Mouse (Mus musculus): ENCODE measurements around the gene Boc. TPM values are rescaled to one million over a fixed set of nuclear protein-coding genes. Genes with fewer than 3 reads are reported as not detected.
A peak's percentile ranks its signal among the peaks of the same experiment; 100 is the strongest.

The Boc gene
- polyA plus RNA-seq, 1 experiment from 2014 or later, result 20.6 TPM

DNA sequence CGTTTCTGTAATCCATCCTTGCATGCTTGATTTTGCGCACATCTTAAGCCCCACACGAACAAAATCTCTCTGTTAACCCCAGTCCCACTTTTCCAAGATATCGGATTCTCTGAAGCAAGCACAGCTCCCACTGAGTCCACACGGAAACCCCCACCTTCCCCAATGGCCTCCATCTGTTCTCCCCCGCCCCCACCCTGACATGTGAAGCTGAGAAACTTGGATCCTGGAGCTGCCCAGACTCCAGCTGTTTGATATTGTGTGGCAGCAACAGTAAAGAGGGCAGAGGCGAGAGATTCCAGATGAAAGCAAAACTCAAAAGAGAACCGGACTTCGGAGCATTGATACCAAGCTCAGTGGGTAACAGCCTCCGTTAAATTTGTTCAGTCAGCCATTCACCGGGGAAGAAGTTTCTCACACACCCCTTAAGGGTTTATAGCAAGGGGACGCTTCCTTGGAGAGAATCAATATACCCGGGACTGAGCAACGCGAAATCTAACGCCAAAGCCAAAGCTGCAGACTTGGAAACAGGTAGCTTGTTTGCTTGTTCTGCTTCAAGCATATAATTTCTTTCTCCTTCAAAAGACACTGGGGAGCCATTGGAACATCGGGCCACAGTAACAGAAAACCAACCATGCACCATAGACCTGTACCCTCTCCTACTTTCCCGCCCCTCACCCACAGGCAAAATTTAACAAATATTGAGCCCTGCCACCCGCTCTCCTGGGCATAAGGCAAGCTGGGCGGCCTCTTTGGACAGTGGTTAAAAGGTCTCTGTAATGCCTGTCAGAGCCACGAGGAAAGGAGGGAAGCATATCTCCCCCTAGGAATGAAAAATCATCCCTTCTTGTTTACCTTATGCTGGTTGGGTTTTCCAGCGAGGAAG, 6.9 kb upstream of the Boc start:
- Histone ChIP-seq H3K9me3 (replicated peaks) (no peaks in the 10 kb centered on the region), H3K9ac (no peak overlapping the region; the same call in 1 of the 2 replicates), H3K4me3 (peak overlapping the region; percentile 17; the same call in 1 of the 2 replicates), H3K27me3 (no peaks in the 10 kb centered on the region), H3K27ac (peak overlapping the region; percentile 35), H3K4me2 (peak overlapping the region; percentile 50), H3K4me1 (peaks cover 21% of the 10 kb centered on the region), H3K36me3 (ENCODE audit: poor library complexity, severe bottlenecking) (no peaks in the 10 kb centered on the region)
- 24% methylated on average over 22 of the region's 22 CpGs for WGBS
- peak; percentile 46; the same call in 1 of the 2 replicates for ATAC-seq

DNA sequence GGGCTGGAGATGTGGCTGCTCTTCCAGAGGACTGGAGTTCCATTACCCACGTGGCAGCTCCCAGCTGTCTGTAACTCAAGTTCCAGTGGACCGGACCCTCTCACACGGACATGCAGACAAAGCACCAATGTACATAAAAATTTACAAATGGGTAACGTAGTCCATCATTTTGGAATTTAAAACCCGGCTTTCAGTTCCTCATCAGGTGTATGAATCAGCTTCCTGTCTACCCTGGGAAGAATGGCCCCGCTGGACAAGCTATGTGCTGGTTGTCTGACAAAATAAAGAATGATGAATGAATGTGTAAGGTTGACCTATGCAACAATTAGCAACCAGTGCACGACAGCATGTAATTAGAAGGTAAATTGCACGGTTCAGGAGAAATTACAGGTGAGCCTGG, 5.7 kb upstream of the Boc start:
- Histone ChIP-seq H3K4me2 (no peak overlapping the region), H3K4me3 (no peak overlapping the region), H3K36me3 (ENCODE audit: poor library complexity, severe bottlenecking) (no peaks in the 10 kb centered on the region), H3K9me3 (replicated peaks) (no peaks in the 10 kb centered on the region), H3K27ac (no peak overlapping the region), H3K4me1 (peaks cover 30% of the 10 kb centered on the region), H3K9ac (no peak overlapping the region), H3K27me3 (no peaks in the 10 kb centered on the region)
- 74% methylated on average over 8 of the region's 8 CpGs for WGBS
- ATAC-seq, result no peak

DNA sequence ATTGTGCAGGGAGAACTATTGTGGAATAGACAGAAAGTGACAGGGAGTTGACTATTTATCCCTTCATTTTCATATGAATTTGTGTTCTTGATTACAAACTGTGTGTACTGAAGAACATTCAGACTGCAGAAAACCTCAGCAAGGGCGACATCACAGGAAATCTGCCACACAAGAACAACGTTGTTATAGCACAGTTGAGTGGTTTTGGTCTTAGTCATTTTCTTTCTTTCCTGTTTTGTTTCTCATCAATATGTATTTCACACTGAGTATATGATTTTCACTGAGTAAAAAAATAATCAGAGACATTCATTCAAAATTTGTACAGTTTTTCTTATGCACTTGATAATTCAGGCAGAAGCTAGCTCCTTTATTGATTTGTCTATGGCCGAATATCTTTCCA, 3.4 kb upstream of the Boc start:
- Histone ChIP-seq H3K4me1 (peaks cover 36% of the 10 kb centered on the region), H3K9ac (no peak overlapping the region), H3K4me2 (no peak overlapping the region), H3K9me3 (replicated peaks) (no peaks in the 10 kb centered on the region), H3K36me3 (ENCODE audit: poor library complexity, severe bottlenecking) (no peaks in the 10 kb centered on the region), H3K4me3 (no peak overlapping the region), H3K27ac (no peak overlapping the region), H3K27me3 (no peaks in the 10 kb centered on the region)
- no peak for ATAC-seq
- 76% methylated on average over 3 of the region's 3 CpGs for WGBS

DNA sequence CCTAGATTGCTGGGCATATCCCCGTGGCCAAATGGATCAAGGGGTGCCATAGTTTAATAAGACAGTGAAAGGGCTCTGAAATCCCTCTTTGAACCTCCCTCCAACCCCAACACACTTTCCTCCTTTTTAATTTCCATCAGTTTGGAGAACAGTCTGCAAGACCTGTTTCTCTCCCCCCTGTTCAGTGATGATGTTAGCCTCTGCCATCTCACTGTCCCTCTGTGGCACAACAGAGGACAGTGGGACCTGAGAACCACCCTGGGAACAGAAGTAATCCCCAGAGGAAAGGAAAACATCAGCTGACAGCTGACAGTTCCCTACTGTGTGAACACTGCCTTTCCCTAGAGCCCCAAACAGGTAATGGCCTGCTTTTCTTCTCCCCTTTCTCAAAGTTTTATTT, 1.5 kb upstream of the Boc start:
- Histone ChIP-seq H3K4me1 (peaks cover 46% of the 10 kb centered on the region), H3K4me3 (no peak overlapping the region), H3K9ac (no peak overlapping the region), H3K4me2 (no peak overlapping the region), H3K27me3 (no peaks in the 10 kb centered on the region), H3K9me3 (replicated peaks) (no peaks in the 10 kb centered on the region), H3K36me3 (ENCODE audit: poor library complexity, severe bottlenecking) (no peaks in the 10 kb centered on the region), H3K27ac (peak overlapping the region; percentile 19; the same call in 1 of the 2 replicates)
- WGBS, result 13% methylated on average over 1 of the region's 1 CpGs
- ATAC-seq, result no peak

DNA sequence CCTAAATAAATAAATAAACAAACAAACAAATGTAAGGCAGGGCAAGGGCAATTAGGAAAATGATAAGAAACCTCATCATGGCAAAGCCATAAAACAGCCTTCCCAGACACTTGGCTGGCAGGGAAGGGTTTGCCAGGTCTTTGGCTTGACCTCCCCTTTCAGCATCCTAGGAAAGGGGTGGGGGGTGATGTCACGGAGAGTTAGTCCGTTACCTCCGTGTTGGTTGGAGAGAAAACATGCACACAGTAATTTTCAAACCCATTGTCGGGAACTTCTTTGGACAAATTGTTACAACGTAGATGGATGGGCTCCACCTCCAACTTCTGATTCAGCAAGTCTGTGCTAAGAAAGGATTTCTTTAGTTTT, 616 bp upstream of the Boc start:
- no peaks in the 10 kb centered on the region for H3K9me3 ChIP-seq (replicated peaks)
- H3K9ac ChIP-seq, result peak overlapping the region; percentile 99; the same call in 1 of the 2 replicates
- no peaks in the 10 kb centered on the region for H3K36me3 ChIP-seq (ENCODE audit: poor library complexity, severe bottlenecking)
- H3K4me3 ChIP-seq, result peak overlapping the region; percentile 94
- peaks cover 43% of the 10 kb centered on the region for H3K4me1 ChIP-seq
- 5% methylated on average over 5 of the region's 5 CpGs for WGBS
- no peak overlapping the region for H3K27ac ChIP-seq
- H3K27me3 ChIP-seq, result no peaks in the 10 kb centered on the region
- ATAC-seq, result no peak
- peak overlapping the region; percentile 73 for H3K4me2 ChIP-seq

DNA sequence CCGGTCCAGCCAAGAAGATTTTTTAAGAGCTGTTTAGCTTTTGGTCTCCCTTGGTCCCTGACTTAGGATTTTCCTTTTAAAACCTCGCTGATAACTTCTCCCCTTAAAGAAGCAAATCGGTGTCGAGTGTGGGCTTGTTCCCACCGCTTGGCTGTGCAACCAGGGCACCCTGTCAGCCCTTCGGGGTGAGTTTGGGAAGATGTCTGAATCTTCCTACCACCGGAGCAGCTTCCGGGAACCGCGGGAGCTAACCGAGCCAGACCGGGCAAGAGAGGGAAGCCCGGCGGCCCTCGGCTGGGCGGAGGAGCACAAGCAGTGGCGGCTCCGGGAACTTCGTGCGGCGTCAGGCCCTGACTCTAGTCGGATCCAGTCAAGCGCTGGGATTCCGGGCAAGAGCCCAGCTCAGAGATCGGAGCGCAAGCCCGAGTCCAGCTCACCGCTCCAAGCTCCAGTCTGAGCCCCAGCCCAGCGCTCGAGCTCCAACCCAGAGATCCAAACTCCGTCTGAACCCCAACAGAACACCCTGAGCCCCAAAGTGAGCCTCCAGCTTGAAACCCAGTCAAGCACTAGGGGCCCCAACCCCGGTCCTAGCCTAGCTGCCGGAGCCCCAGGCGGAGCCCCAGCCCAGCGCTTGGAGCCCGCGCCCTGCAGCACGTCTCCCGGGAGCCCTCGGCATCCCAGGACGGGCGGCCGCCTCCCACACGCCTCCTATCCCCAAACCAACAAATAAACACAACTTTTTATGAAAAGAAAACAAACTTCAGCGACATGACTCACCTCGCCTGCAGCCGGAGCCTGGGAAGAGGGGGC, 831 bp downstream of the Boc start:
- H3K9ac ChIP-seq, result peak overlapping the region; percentile 99
- ATAC-seq, result peak; percentile 73
- peak overlapping the region; percentile 94 for H3K27ac ChIP-seq
- H3K4me2 ChIP-seq, result peak overlapping the region; percentile 73
- H3K27me3 ChIP-seq, result no peaks in the 10 kb centered on the region
- peak overlapping the region; percentile 94 for H3K4me3 ChIP-seq
- no peaks in the 10 kb centered on the region for H3K36me3 ChIP-seq (ENCODE audit: poor library complexity, severe bottlenecking)
- under 1% methylated on average over 47 of the region's 47 CpGs for WGBS
- no peaks in the 10 kb centered on the region for H3K9me3 ChIP-seq (replicated peaks)
- peaks cover 55% of the 10 kb centered on the region for H3K4me1 ChIP-seq

DNA sequence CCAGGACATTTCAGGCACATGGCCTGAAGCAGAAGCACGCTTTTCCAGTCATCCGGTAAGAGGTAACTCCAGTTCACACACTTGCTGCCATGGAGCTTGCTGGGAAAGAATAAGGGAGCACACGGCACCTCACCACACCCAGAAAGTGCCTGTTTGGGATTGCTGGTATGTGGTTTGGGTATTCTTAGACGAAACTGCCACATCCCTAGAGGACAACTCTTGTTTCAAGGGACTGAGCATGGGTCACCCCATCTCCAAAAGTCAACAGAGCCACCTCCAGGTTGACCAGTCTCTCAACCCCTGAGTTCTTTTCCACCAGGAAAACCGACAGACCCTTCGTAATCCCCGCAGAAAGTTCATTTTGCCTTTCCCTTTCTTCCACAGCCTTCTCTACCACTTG, 1.6 kb downstream of the Boc start:
- WGBS, result 8% methylated on average over 7 of the region's 7 CpGs
- Histone ChIP-seq H3K27ac (peak overlapping the region; percentile 94), H3K36me3 (ENCODE audit: poor library complexity, severe bottlenecking) (no peaks in the 10 kb centered on the region), H3K27me3 (no peaks in the 10 kb centered on the region), H3K9ac (peak overlapping the region; percentile 99), H3K4me3 (peak overlapping the region; percentile 94), H3K4me1 (peaks cover 63% of the 10 kb centered on the region), H3K4me2 (peak overlapping the region; percentile 73), H3K9me3 (replicated peaks) (no peaks in the 10 kb centered on the region)
- ATAC-seq, result no peak

DNA sequence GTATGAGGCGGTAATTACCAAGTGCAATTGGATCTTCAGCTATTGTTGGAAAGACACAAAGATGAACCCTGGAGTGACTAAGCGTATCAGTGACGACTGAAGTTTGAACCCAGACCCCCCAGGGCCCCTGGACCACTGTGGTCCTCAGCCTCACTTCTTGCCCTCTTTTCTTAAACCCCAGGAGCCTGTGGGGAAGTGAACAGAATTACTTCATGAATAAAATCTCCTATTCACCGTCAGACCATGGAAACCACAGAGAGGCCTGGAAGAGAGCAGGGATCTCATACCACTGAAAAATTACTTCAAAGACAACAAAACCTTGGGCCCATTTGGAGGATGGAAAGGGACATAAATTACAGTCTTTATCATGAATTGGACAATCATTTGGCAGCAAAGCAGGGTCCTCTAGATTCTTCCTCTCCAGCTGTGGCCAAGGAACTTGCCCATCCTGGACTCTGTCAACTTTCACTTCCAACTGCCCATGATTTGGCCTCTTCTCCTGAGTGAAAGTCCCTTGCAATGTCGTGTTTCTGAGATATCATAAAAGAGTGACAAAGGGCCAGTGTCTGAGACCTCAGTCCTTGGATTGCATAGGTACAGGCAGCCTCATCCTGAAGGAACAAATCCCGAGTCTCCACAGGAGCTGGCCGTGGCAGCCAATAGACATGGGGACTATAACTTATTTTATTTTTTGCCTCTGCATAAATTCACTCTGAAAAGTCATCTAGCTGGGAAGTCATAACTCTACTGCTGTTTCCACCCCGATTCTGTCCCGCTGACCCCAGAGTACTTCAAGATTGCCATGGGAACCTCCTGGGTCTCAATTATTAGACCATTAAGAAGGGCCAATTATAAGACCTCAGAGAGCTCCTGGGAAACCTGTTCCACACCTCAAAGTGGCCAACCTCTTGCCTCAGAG, 2.6 kb downstream of the Boc start:
- Histone ChIP-seq H3K4me1 (peaks cover 73% of the 10 kb centered on the region), H3K36me3 (ENCODE audit: poor library complexity, severe bottlenecking) (no peaks in the 10 kb centered on the region), H3K4me2 (peak overlapping the region; percentile 73), H3K4me3 (peak overlapping the region; percentile 94), H3K27ac (peak overlapping the region; percentile 19; the same call in 1 of the 2 replicates), H3K9me3 (replicated peaks) (no peaks in the 10 kb centered on the region), H3K27me3 (no peaks in the 10 kb centered on the region), H3K9ac (peak overlapping the region; percentile 99)
- ATAC-seq, result no peak
- WGBS, result 22% methylated on average over 9 of the region's 9 CpGs

DNA sequence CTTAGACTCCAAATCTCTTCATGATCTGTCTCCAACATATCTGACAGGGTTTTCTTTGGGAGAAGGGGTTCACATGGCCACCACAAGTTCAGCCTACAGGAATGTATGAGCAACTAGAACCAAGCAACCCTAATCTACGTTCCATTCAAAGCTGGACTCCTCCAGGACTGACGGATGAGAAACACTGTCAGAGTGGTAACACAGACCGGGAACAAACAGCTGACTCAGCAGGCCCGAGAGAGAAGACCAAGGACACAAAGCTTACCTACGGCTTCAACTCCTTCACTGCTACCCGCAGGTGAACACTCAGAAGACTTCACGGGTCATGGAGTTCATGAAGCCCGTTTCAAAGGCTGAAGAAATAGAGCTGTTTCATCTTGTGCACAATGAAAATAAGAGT, 4.8 kb downstream of the Boc start:
- Histone ChIP-seq H3K9ac (0 out of 2 replicates have a peak overlapping the region, but pooled peaks have one; percentile 31), H3K4me2 (peak overlapping the region; percentile 53), H3K4me1 (peaks cover 80% of the 10 kb centered on the region)

DNA sequence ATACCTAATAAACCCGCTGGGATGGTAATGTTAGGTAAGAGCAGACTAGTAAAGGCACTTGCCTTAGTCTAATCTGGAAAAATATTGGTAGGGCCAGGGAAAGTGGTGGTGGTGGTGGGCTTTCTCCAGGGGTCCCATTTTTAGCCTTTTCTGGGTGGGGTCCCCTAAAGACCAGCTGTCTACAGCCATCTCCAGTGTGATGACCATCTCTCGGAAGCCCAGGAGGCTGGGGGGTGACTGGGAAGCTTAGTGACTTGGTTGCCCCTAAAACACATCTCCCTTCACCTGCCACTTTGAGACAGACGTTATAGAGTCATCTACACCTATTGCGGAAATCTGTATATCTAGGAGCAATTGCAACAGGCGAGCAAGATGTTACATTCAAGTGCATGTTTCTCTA, 6.0 kb downstream of the Boc start:
- Histone ChIP-seq H3K4me1 (peaks cover 82% of the 10 kb centered on the region), H3K9ac (0 out of 2 replicates have a peak overlapping the region, but pooled peaks have one; percentile 45), H3K9me3 (replicated peaks) (no peaks in the 10 kb centered on the region), H3K4me2 (peak overlapping the region; percentile 53), H3K4me3 (0 out of 2 replicates have a peak overlapping the region, but pooled peaks have one; percentile 2), H3K27ac (peak overlapping the region; percentile 83), H3K27me3 (no peaks in the 10 kb centered on the region), H3K36me3 (ENCODE audit: poor library complexity, severe bottlenecking) (peaks cover 15% of the 10 kb centered on the region)
- ATAC-seq, result no peak
- 78% methylated on average over 5 of the region's 5 CpGs for WGBS

More for the DNA sequence above, 4.8 kb downstream of the Boc start:
- Histone ChIP-seq H3K36me3 (ENCODE audit: poor library complexity, severe bottlenecking) (peaks cover 7% of the 10 kb centered on the region), H3K4me3 (no peak overlapping the region; the same call in 1 of the 2 replicates), H3K9me3 (replicated peaks) (no peaks in the 10 kb centered on the region), H3K27ac (peak overlapping the region; percentile 2; the same call in 1 of the 2 replicates), H3K27me3 (no peaks in the 10 kb centered on the region)
- WGBS, result 57% methylated on average over 8 of the region's 8 CpGs
- no peak for ATAC-seq

DNA sequence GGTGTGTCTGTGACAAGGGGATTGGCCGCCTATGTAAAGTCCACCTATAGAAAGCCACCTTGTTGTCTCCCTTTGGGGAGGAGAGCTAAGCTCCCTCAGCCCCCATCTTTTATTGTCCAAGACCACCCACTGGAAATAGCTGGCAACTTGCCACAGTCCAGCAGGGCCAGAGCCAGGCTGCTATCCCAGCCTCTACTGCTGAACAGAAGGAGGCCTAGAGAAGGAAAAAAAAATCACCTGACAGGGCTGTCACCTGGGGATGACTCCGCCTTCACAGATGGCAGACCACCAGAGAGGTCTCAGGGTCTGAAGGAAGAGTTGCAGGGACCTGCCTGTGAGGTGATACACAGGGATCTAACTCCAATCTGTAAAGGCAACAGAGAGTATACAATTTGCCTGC, 6.7 kb downstream of the Boc start:
- 22% methylated on average over 2 of the region's 2 CpGs for WGBS
- peak overlapping the region; percentile 53 for H3K4me2 ChIP-seq
- peak overlapping the region; percentile 45; the same call in 1 of the 2 replicates for H3K9ac ChIP-seq
- no peaks in the 10 kb centered on the region for H3K9me3 ChIP-seq (replicated peaks)
- H3K27me3 ChIP-seq, result no peaks in the 10 kb centered on the region
- H3K4me3 ChIP-seq, result no peak overlapping the region
- peak; percentile 48 for ATAC-seq
- peaks cover 21% of the 10 kb centered on the region for H3K36me3 ChIP-seq (ENCODE audit: poor library complexity, severe bottlenecking)
- peak overlapping the region; percentile 83 for H3K27ac ChIP-seq
- H3K4me1 ChIP-seq, result peaks cover 87% of the 10 kb centered on the region

Data from forebrain, embryonic 13.5 days (tissue).